ENCODE assay signal across 10 mouse cellular contexts in genomic region chr8:70701982-70702841, GRCm38 (mm10). TPM values are rescaled to one million over a fixed set of nuclear protein-coding genes. Genes with fewer than 3 reads are reported as not detected.
DNase-seq lines count a peak whose midpoint lies in the region; ATAC-seq and TF ChIP-seq lines count a peak whose summit lies in the region.
"Had no signal": no experiment of that assay in that cellular context is flagged by ENCODE, and none has a peak within 500 bp of the region (broad histone marks: within the 10 kb centered on the region; RNA-seq: fewer than 3 reads in every experiment).

No protein-coding gene starts in this region.

- peak; percentile 36 for DNase-seq in lung, postnatal 0 days (ENCODE audit: low spot score)
- no peak for DNase-seq in lung, postnatal 14 days
- no peak for DNase-seq in left cerebral cortex, postnatal 36 days (ENCODE audit: low spot score in 2 of 2)
- no peak for DNase-seq in adrenal gland, adult (ENCODE audit: inconsistent age in 2 of 2, low spot score in 1 of 2)
- no peak for DNase-seq in kidney, adult 2 months
- DNase-seq: right cerebral cortex, postnatal 25 days had no signal

- intact Hi-C loops in left cerebral cortex, postnatal 36 days (cut with DNase I) = loop anchor here (5.0 to 10.0 kb wide), 2 partner anchors 53 to 90 kb away; partner anchors contain the start of gene Rab3a

- no peaks in the 10 kb centered on the region for H3K27me3 ChIP-seq in lung, postnatal 0 days (replicated peaks; ENCODE audit: insufficient read depth, low read length)
- H3K27me3 ChIP-seq in forebrain, embryonic 15.5 days = no peaks in the 10 kb centered on the region
- H3K27me3 ChIP-seq in intestine, embryonic 15.5 days (replicated peaks) = no peaks in the 10 kb centered on the region
- H3K27me3 ChIP-seq in stomach, embryonic 14.5 days (ENCODE audit: control insufficient read depth, insufficient read depth, low read length) = no peaks in the 10 kb centered on the region
- H3K27me3 ChIP-seq in kidney, adult 2 months (replicated peaks; ENCODE audit: control insufficient read depth, insufficient read depth, low read length) = no peaks in the 10 kb centered on the region

- H3K9ac ChIP-seq in lung, postnatal 0 days (replicated peaks; ENCODE audit: low read depth) = no peak overlapping the region
- H3K9ac ChIP-seq in forebrain, embryonic 15.5 days (replicated peaks) = peak overlapping the region; percentile 100; the same call in 1 of the 2 replicates
- no peak overlapping the region for H3K9ac ChIP-seq in intestine, embryonic 15.5 days
- no peak overlapping the region for H3K9ac ChIP-seq in stomach, embryonic 14.5 days (replicated peaks; ENCODE audit: low read depth, low read length)
- H3K9ac ChIP-seq: liver, embryonic 14.5 days had no signal

- 0 out of 2 replicates have a peak overlapping the region, but pooled peaks have one; percentile 64 for H3K4me2 ChIP-seq in lung, postnatal 0 days (replicated peaks; ENCODE audit: low read depth, low read length)
- H3K4me2 ChIP-seq in forebrain, embryonic 15.5 days (replicated peaks) = peak overlapping the region; percentile 69
- H3K4me2 ChIP-seq in intestine, embryonic 15.5 days (replicated peaks) = peak overlapping the region; percentile 70
- peak overlapping the region; percentile 61; the same call in 1 of the 2 replicates for H3K4me2 ChIP-seq in stomach, embryonic 14.5 days (replicated peaks; ENCODE audit: low read depth, low read length)

- ATAC-seq in lung, postnatal 0 days = no peak
- no peak for ATAC-seq in forebrain, embryonic 15.5 days (replicated peaks)
- no peak for ATAC-seq in intestine, embryonic 15.5 days
- ATAC-seq in stomach, embryonic 14.5 days (ENCODE audit: insufficient number of reproducible peaks, insufficient read depth, low FRiP score, low read depth) = no peak

- TF ChIP-seq POLR2A in kidney, adult 2 months (IDR thresholded peaks at IDR 0.05; ENCODE audit: low read depth, low read length) = no peak

- H3K4me1 ChIP-seq in lung, postnatal 0 days (ENCODE audit: insufficient read depth, low read depth, low read length) = peaks cover 13% of the 10 kb centered on the region; the same call in 1 of the 2 replicates
- H3K4me1 ChIP-seq in forebrain, embryonic 15.5 days = peaks cover 47% of the 10 kb centered on the region
- peaks cover 21% of the 10 kb centered on the region for H3K4me1 ChIP-seq in intestine, embryonic 15.5 days (replicated peaks)
- peaks cover 25% of the 10 kb centered on the region for H3K4me1 ChIP-seq in stomach, embryonic 14.5 days (ENCODE audit: control insufficient read depth, insufficient read depth, low read length)
- peaks cover 17% of the 10 kb centered on the region for H3K4me1 ChIP-seq in kidney, adult 2 months (ENCODE audit: control insufficient read depth, insufficient read depth, low read length)

- H3K36me3 ChIP-seq in lung, postnatal 0 days (ENCODE audit: insufficient read depth, low read length) = 0 out of 2 replicates have a peak, but pooled peaks cover 7% of the 10 kb centered on the region
- peaks cover 3% of the 10 kb centered on the region; the same call in 1 of the 2 replicates for H3K36me3 ChIP-seq in forebrain, embryonic 15.5 days
- 0 out of 2 replicates have a peak, but pooled peaks cover 7% of the 10 kb centered on the region for H3K36me3 ChIP-seq in intestine, embryonic 15.5 days
- H3K36me3 ChIP-seq in stomach, embryonic 14.5 days (ENCODE audit: control insufficient read depth, insufficient read depth, low read length) = peaks cover 6% of the 10 kb centered on the region
- no peaks in the 10 kb centered on the region for H3K36me3 ChIP-seq in kidney, adult 2 months (ENCODE audit: control insufficient read depth, insufficient read depth, low read length)

- no peaks in the 10 kb centered on the region for H3K9me3 ChIP-seq in lung, postnatal 0 days (ENCODE audit: low read length)
- no peaks in the 10 kb centered on the region for H3K9me3 ChIP-seq in forebrain, embryonic 15.5 days
- H3K9me3 ChIP-seq in intestine, embryonic 15.5 days = no peaks in the 10 kb centered on the region
- no peaks in the 10 kb centered on the region for H3K9me3 ChIP-seq in stomach, embryonic 14.5 days (ENCODE audit: control insufficient read depth, low read depth, low read length)

- H3K27ac ChIP-seq in lung, postnatal 0 days (ENCODE audit: low read length) = peak overlapping the region; percentile 52
- H3K27ac ChIP-seq in forebrain, embryonic 15.5 days (replicated peaks) = 0 out of 2 replicates have a peak overlapping the region, but pooled peaks have one; percentile 2
- 0 out of 2 replicates have a peak overlapping the region, but pooled peaks have one; percentile 3 for H3K27ac ChIP-seq in intestine, embryonic 15.5 days
- no peak overlapping the region for H3K27ac ChIP-seq in stomach, embryonic 14.5 days (ENCODE audit: low read length)
- no peak overlapping the region for H3K27ac ChIP-seq in kidney, adult 2 months (ENCODE audit: insufficient read depth, low read depth, low read length)
- H3K27ac ChIP-seq: liver, embryonic 14.5 days had no signal

- TF ChIP-seq EP300 in lung, postnatal 0 days (IDR thresholded peaks at IDR 0.05) = no peak

- TF ChIP-seq CTCF in lung, postnatal 0 days (IDR thresholded peaks at IDR 0.05) = no peak
- no peak for TF ChIP-seq CTCF in kidney, adult 2 months (conservative IDR thresholded peaks at IDR 0.05; ENCODE audit: insufficient read depth, insufficient read length, low read depth, low read length)

- 76% methylated on average over 2 of the region's 2 CpGs for WGBS in lung, postnatal 0 days
- WGBS in forebrain, embryonic 15.5 days = 82% methylated on average over 2 of the region's 2 CpGs
- WGBS in intestine, embryonic 15.5 days = 68% methylated on average over 2 of the region's 2 CpGs
- WGBS in stomach, embryonic 14.5 days = 83% methylated on average over 2 of the region's 2 CpGs
- WGBS in kidney, adult 2 months = 56% methylated on average over 2 of the region's 2 CpGs

- H3K4me3 ChIP-seq in lung, postnatal 0 days (ENCODE audit: low read depth, low read length) = no peak overlapping the region
- peak overlapping the region; percentile 95 for H3K4me3 ChIP-seq in forebrain, embryonic 15.5 days
- no peak overlapping the region for H3K4me3 ChIP-seq in intestine, embryonic 15.5 days (replicated peaks)
- no peak overlapping the region; the same call in 1 of the 2 replicates for H3K4me3 ChIP-seq in stomach, embryonic 14.5 days (ENCODE audit: low read depth, low read length)
- H3K4me3 ChIP-seq in kidney, adult 2 months (ENCODE audit: insufficient read depth, low read depth, low read length) = no peak overlapping the region

RNA-seq across cellular contexts. Expression of gene Iqcn, which starts 1.0 kb away (rescaled TPM):
- polyA plus RNA-seq in lung, postnatal 0 days (2015; fragmentation: Nextera tagmentation; extraction: Ambion mirVana) = 0.04 and 0.07 TPM in 2 replicates
- 0.13 and 0.14 TPM in 2 replicates for polyA plus RNA-seq in forebrain, embryonic 15.5 days (2015; fragmentation: Nextera tagmentation; extraction: Ambion mirVana)
- not detected in 2 replicates for polyA plus RNA-seq in intestine, embryonic 15.5 days (2015; fragmentation: Nextera tagmentation; extraction: Ambion mirVana)
- 0.06 and 0.10 TPM in 2 replicates for polyA plus RNA-seq in stomach, embryonic 14.5 days (2014; fragmentation: Nextera tagmentation; extraction: Ambion mirVana)
- under 1 TPM; 0.10 to 0.34 TPM for total RNA-seq in left cerebral cortex, postnatal 36 days (2021)
- polyA plus RNA-seq in kidney, adult 2 months (2012; rRNA removed) = 0.03 and 0.12 TPM in 2 replicates
- polyA plus RNA-seq: liver, embryonic 14.5 days had no signal

RNA-seq across cellular contexts. Expression of gene Jund, which starts 3.5 kb away (rescaled TPM):
- 107 and 109 TPM in 2 replicates for polyA plus RNA-seq in lung, postnatal 0 days (2015; fragmentation: Nextera tagmentation; extraction: Ambion mirVana)
- 89.0 and 96.0 TPM in 2 replicates for polyA plus RNA-seq in forebrain, embryonic 15.5 days (2015; fragmentation: Nextera tagmentation; extraction: Ambion mirVana)
- polyA plus RNA-seq in intestine, embryonic 15.5 days (2015; fragmentation: Nextera tagmentation; extraction: Ambion mirVana) = 83.7 and 88.8 TPM in 2 replicates
- 78.9 and 105 TPM in 2 replicates for polyA plus RNA-seq in stomach, embryonic 14.5 days (2014; fragmentation: Nextera tagmentation; extraction: Ambion mirVana)
- 100 to 1,000 TPM; 219 to 272 TPM for total RNA-seq in left cerebral cortex, postnatal 36 days (2021)
- 158 and 201 TPM in 2 replicates for polyA plus RNA-seq in kidney, adult 2 months (2012; rRNA removed)

RNA-seq across cellular contexts. Expression of gene Gm3336, which starts 16.1 kb away (rescaled TPM):
- polyA plus RNA-seq in lung, postnatal 0 days (2015; fragmentation: Nextera tagmentation; extraction: Ambion mirVana) = 0.50 and 0.54 TPM in 2 replicates
- not detected in 2 replicates for polyA plus RNA-seq in forebrain, embryonic 15.5 days (2015; fragmentation: Nextera tagmentation; extraction: Ambion mirVana)
- polyA plus RNA-seq in intestine, embryonic 15.5 days (2015; fragmentation: Nextera tagmentation; extraction: Ambion mirVana) = 2.1 and 2.5 TPM in 2 replicates
- 0.51 and 0.63 TPM in 2 replicates for polyA plus RNA-seq in stomach, embryonic 14.5 days (2014; fragmentation: Nextera tagmentation; extraction: Ambion mirVana)
- total RNA-seq in left cerebral cortex, postnatal 36 days (2021) = not detected
- 0.61 and 0.99 TPM in 2 replicates for polyA plus RNA-seq in kidney, adult 2 months (2012; rRNA removed)

RNA-seq across cellular contexts. Expression of gene Pde4c, which starts 21.3 kb away (rescaled TPM):
- 0.93 and 2.0 TPM in 2 replicates for polyA plus RNA-seq in lung, postnatal 0 days (2015; fragmentation: Nextera tagmentation; extraction: Ambion mirVana)
- 0.13 and 0.22 TPM in 2 replicates for polyA plus RNA-seq in forebrain, embryonic 15.5 days (2015; fragmentation: Nextera tagmentation; extraction: Ambion mirVana)
- 0.21 and 0.53 TPM in 2 replicates for polyA plus RNA-seq in intestine, embryonic 15.5 days (2015; fragmentation: Nextera tagmentation; extraction: Ambion mirVana)
- polyA plus RNA-seq in stomach, embryonic 14.5 days (2014; fragmentation: Nextera tagmentation; extraction: Ambion mirVana) = 0.29 and 0.32 TPM in 2 replicates
- total RNA-seq in left cerebral cortex, postnatal 36 days (2021) = 1 to 10 TPM in 1 of 2 experiments, under 1 TPM in 1; 0.89 to 2.0 TPM
- 81.6 and 113 TPM in 2 replicates for polyA plus RNA-seq in kidney, adult 2 months (2012; rRNA removed)

RNA-seq across cellular contexts. Expression of gene Lsm4, which starts 29.2 kb away (rescaled TPM):
- polyA plus RNA-seq in lung, postnatal 0 days (2015; fragmentation: Nextera tagmentation; extraction: Ambion mirVana) = 95.9 and 104 TPM in 2 replicates
- polyA plus RNA-seq in forebrain, embryonic 15.5 days (2015; fragmentation: Nextera tagmentation; extraction: Ambion mirVana) = 211 and 228 TPM in 2 replicates
- polyA plus RNA-seq in intestine, embryonic 15.5 days (2015; fragmentation: Nextera tagmentation; extraction: Ambion mirVana) = 286 and 323 TPM in 2 replicates
- polyA plus RNA-seq in stomach, embryonic 14.5 days (2014; fragmentation: Nextera tagmentation; extraction: Ambion mirVana) = 234 and 244 TPM in 2 replicates
- total RNA-seq in left cerebral cortex, postnatal 36 days (2021) = 10 to 100 TPM; 59.1 to 69.8 TPM
- polyA plus RNA-seq in kidney, adult 2 months (2012; rRNA removed) = 106 and 120 TPM in 2 replicates

Comparison
In these comparisons a context has a peak if more than half of its experiments do, and no peak if none do; other contexts are left out.
1. H3K27ac ChIP-seq: peak in lung, postnatal 0 days (single experiment), forebrain, embryonic 15.5 days (single experiment) and intestine, embryonic 15.5 days (single experiment); none in stomach, embryonic 14.5 days (single experiment) and kidney, adult 2 months (single experiment).
2. Peak in every context shown above with its lines, with median percentiles within 50 percentile points of each other: H3K4me2 ChIP-seq.